Mouse (Mus musculus) heart, adult 18-20 months (tissue): ENCODE results near the gene Tssk6. TPM values are rescaled to one million over a fixed set of nuclear protein-coding genes. Genes with fewer than 3 reads are reported as not detected.
"Not testable (repeated sequence)": the region's sequence is repeated elsewhere in the genome, so short reads cannot be mapped to it uniquely, and the experiment has no call there.

Source experiments
- DNase-seq, 2 experiments: peaks; one replicate each; pipeline ENCODE4 v3.0.0; 2021 to 2022; ENCODE audit warnings: mixed read lengths in 1 of 2
- total RNA-seq, 2 experiments: library from RNA; stranded (reverse); gene quantifications; 2 replicates each; pipeline ENCODE4 v1.2.3; 2021

Gene Tssk6
- total RNA-seq, 2 experiments from 2014 or later: 0.25 TPM; not detected in 1

DNA sequence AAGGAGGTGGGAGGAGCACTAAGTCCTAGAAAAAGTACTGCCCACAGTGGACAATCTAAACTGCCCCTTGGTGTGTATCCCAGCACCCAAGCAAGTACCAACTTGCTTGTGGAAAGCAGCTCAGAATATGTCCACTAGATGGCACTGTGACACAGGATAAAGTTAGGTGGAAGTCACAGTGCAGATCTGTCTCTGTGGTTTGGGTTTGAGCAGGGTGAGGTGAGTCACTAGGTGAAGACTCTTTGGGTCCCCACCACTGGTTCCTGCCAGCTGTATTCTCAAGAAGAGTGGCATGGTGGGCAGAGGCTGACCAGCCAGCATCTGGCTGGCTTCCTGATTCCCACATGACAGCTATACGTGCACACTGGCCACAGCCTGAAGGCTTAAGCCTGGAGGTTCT lies 17.0 kb downstream of the Tssk6 start:
- DNase-seq: peak; percentile 83 to 91

DNA sequence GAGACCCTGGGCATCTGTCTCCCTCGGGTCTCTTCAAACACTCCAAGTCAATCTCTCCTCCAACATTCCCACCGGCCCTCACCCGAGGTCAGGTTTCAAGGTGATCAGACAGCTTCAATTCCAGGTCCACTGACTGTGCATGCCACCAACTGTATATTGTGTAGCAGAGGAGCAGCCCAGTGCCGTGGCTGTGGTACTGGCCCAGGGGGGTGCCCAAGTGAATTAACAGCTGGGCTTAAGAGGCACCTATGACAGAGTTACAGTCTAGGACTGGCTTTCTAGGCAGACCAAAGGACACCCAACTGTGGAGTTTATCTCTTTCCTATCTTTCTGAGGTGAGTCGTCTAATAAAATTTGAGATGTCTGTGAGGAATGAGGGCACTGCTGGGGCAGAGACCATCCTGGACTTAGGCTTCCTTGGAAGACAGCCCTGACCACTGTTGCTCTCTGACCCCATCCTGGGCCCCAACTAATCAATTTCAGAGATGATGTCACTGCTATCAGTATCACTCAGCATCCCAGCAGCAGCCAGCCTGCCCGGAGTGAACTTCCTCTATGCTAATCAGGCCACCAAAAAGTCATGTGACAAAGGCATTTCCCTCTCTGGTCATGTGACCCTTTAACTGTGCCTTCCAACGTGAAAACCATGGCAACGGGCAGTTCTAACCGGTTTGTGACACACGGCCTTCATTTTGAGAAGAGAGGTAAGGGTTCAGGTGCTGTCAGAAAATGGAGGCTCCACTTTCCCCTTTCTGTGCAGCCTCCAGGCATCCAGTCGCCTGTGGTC lies 18.1 kb downstream of the Tssk6 start:
- DNase-seq: peak; percentile 70 to 82

DNA sequence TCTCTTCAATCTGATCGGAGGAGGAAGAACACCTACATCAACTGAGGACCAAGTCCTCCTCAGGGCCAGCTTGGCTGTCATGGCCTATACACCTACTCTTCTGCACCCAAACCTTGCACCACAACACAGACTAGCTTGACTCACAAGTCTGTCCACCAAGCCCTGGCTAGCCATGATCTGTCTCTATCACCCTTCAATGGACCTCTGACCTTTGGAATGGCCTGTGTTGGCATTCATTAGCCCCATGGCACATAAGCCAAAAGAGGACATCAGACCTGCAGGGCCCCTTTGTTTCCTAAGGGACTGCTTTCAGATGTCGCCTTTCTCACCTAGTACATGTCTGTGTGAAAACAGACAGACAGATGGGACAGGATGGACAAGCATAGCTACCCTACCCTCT lies 19.2 kb downstream of the Tssk6 start:
- DNase-seq: no peak

DNA sequence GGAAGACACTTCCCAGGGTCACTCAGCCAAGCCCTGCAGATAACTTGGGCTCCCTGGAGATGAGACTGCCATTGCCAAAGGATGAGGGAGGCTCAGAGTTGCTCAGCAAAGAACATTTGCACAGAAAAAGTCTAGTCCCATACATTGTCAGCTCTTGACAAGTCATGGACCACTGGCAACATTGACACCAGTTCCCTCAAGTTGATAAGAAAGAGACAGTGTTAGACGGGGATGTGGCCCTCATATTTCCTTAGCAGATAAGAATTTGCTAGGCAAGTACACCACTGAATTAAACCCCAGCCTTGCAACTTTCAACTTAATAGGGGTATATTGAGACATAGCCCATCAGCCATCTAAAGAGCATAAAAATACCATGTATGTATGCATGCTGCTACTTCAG lies 22.0 kb downstream of the Tssk6 start:
- DNase-seq: no peak

DNA sequence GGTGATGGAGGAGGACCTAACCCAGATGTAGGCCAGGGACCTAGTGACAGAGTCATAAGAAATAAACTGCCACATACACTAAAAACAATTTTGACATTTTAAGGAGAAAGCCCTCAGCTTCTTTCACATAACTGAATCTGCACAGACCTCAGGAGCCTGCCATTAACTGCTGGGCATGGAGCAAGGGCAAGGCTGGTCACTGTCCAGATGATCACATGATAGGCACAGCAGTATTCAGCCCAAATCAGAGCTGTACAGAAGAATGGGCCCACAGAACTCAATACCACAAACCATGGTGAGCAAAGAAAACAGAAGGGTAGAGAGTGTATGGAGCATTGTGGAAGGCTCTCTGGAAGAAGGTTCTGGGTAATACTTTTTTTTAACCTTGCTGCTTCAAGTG lies 24.9 kb downstream of the Tssk6 start:
- no peak for DNase-seq

DNA sequence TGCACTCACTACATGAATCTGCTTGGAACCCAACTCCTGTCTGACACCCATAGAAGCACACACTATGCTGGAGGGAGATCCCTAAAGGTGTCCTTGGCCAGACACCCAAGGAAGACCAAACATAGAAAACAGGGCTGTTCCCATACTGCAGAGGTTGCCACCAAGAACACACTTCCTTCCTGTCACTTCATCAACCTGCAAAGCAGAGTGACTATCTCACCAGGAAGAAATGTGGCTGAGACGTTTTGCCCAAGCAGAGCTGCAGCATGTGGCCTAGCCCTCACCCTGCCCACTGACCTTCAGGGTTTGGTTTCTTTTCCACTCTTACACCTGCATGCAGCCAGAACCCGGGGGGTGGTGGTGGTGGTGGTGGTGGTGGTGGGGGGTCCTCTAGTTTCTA lies 31.8 kb downstream of the Tssk6 start:
- DNase-seq: no peak

DNA sequence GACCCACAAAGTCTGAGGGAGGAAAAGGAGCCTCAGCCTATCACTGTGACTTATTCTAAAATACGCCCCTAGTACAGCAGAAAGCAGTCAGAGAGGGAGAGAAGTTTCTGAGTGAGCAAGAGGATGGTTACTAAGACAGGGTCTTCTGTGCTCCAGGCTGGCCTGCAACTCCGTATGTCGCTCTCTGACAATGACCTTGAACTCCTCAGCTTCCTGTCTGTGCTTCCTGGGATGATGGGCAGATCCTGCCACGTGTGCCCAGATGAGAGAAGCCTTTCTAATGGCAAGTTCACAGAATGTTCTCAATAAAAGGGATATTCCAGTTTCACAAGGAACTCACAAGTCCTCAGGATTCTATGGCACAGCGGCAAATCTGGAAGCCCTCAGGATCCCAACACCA lies 32.6 kb downstream of the Tssk6 start:
- no peak for DNase-seq

DNA sequence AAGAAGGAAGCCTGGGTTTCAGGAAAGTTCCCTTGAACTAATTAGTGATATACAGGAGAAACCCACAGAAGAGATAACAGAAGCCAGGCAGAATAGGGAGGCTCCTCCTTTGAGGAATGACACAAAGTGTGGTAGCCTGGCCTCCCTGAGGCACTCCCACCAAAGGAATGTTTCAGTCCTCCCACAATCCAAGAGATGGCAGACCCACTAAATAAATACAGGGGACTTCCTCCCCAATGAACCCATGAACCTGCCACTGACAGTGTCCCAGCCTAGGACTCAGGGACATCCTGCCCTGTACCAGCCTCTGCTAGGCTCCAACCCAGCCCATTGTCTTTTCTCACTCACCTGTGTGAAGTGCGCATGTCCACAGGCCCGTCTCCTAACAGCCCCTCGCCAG lies 33.4 kb downstream of the Tssk6 start:
- no peak for DNase-seq

DNA sequence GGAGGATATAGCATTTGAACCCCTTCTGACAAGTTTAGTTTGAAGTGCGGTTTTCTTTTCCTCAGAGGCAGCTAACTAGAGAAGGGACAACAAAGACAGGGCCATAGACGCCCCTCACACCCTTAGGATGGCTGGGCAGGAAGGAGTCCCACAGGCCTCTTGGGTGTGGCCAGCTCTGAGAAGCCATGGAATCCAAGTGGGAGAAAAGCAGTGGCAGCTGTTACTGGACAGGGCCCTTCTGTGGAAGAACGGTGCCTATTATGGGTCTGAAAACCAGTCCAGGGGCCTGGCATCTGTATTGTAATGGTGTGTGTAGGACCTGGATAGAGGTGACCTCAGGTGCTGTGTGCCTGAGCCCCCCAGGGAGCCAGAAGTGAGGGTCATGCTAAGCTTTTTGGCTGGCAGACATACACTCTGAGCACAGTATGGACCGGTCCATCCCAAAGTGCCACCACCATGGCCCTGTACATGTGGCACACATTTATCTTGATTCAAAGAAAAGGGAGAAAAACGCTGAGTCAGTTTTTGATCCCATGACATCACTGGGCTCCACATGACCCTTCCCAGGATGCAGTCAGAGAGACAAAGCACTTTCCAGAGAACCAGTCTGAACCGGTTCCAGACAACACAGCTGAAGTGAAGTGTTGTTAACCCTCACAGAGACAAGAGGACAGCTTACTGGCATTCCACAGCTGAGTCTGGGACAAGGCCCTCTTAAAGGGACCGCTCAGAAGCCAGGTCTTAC lies 34.2 kb downstream of the Tssk6 start:
- DNase-seq: peak; percentile 63 to 67

DNA sequence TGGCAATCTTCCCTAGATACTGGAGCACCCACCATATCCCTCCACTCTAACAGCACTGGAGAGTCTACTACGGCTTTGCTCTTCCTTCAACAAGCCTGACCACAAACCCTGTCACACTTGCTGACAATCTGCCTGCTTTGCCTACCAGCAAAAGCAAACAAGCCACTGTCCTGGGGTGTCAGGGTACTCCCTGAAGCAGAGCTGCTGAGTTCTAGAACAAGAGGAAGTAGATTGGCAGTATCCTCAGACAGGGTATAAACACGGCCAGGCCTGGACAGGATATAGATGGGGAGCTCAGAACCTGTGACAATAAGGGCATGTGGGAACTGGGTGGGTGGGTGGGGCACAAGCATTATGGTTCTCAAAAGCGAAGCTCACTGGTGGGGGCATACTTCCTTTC lies 35.5 kb downstream of the Tssk6 start:
- DNase-seq: no peak

DNA sequence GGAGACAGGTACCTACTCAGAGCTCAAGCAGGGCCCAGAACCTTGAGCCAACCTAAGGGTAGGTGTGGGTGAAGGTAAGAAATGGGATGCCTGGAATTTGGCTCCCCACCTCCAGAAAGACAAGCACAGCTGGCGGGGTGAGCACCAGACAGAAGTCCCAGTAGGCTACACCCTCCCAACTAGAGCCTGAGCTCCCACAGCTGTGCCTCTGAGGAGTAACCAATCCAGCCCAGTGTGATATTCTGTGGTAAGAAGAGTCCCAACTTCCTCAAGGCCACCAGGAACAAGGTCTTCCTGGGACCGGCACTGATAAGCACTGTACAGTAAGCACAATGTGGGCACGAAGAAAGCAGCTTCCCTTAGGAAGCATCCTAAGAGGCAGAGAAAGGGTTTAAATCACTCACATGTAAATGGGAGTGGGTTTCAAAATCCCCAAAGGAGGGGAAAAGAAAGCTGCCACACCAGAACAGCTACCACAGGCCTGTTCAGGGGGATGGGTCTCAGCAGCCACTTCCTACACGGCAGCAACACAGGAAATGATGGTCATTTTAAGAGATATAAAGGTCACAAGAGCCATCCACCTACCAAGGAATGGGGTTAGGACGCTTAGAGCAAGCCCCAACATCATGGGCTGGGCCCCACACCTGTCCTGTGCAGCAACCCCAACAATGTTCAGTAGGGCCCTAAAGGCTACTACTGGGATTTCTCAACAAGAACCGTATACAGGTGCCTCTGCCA lies 36.4 kb downstream of the Tssk6 start:
- DNase-seq: peak in 1 of 2 experiments; percentile 12

DNA sequence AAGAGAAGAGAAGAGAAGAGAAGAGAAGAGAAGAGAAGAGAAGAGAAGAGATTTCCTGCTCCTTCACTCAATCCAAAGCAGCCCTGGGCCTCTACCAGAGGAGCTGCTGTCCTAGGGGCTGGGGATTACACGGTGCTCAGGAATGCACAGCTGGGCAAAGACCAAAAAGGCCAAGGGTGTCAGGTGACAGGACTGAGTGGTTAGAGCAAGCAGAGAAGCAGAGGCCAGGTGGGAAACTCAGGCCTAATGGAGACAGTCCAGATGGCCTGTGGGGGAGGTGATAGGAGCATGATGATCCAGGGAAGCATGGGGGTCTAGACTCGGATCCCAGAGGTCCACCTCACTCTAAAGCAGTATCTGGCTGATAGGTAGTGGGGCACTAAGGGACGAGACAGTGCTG lies 37.6 kb downstream of the Tssk6 start:
- DNase-seq: peak in 1 of 2 experiments; percentile 26

DNA sequence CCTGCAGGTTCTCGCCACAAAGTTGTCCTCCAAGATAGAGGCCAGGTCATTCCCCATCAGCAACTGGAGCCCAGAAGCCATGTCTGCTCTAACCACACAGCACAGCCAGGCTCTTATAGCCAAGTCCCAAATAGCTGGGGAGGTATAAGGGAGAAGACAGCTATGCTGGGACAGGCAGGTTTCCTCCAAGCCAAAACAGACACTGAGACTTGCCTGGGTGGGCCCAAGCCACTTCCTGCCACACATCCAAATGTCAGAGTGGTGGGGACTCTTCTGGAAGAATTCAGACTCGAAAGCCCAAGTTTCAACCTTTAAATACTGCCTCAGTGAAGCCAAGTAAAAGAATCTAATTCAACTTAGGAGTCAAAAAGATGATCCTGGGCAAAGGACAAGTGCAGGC lies 38.4 kb downstream of the Tssk6 start:
- DNase-seq: no peak

DNA sequence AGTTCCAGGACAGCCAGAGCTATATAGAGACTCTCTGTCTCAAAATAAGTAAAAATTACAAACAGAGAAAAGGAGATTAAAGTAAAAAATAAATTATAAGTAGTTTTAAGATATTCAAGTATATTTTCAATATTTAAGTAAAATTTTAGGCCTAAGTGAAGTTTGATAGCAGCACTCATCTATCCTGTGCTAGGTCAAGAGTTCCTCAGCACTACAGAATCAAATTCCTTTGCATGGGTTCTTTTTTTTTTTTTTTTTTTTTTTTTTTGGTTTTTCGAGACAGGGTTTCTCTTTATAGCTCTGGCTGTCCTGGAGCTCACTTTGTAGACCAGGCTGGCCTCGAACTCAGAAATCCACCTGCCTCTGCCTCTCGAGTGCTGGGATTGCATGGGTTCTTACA lies 40.5 kb downstream of the Tssk6 start:
- not testable (repeated sequence) for DNase-seq

DNA sequence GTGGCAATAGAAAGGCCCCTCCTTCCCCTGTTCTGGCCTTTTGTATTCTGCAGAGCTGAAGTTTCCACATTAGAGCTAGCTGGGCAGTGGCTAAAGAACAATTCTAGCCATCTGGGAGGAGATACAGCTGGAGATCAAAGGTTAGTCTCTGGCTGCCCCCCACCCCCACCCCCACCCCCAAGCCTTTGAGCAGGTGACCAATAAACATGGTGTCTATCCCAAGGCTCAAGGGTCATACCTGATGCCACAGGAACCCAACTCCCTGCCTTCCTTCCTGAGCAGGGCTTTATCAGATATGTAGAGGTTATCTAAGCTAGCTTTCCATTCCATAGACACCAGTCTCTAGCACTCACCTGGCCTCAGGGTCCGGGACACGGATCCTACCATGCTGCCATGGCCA lies 48.3 kb downstream of the Tssk6 start:
- DNase-seq: no peak

Other genes with a start within 250 kb of the Tssk6 start
- gene Zfp964, start 247.7 kb upstream of the Tssk6 start, total RNA-seq: 1 to 10 TPM; 1.2 to 1.4 TPM
- 10 to 100 TPM; 13.3 to 16.4 TPM for gene Zfp869, start 191.5 kb upstream of the Tssk6 start, total RNA-seq
- gene Zfp963, start 152.2 kb upstream of the Tssk6 start, total RNA-seq: 1 to 10 TPM; 2.9 to 3.0 TPM
- gene Gm20422, start 127.3 kb upstream of the Tssk6 start, total RNA-seq: 1 to 10 TPM; 1.7 to 4.0 TPM
- gene Atp13a1, start 111.0 kb upstream of the Tssk6 start, total RNA-seq: 10 to 100 TPM; 12.5 to 12.9 TPM
- gene Zfp866, start 111.0 kb upstream of the Tssk6 start, total RNA-seq: 10 to 100 TPM; 15.1 to 17.6 TPM
- gene Gmip, start 93.5 kb upstream of the Tssk6 start, total RNA-seq: 1 to 10 TPM; 4.2 to 7.4 TPM
- under 1 TPM; 0.12 to 0.33 TPM for gene Lpar2, start 79.8 kb upstream of the Tssk6 start, total RNA-seq
- gene Pbx4, start 69.7 kb upstream of the Tssk6 start, total RNA-seq: not detected
- 1 to 10 TPM; 1.2 to 1.4 TPM for gene Cilp2, start 14.5 kb upstream of the Tssk6 start, total RNA-seq
- 100 to 1,000 TPM; 455 to 494 TPM for gene Ndufa13, start 374 bp downstream of the Tssk6 start, total RNA-seq
- 10 to 100 TPM; 13.7 to 14.2 TPM for gene Yjefn3, start 528 bp downstream of the Tssk6 start, total RNA-seq
- gene Gatad2a, start 94.2 kb downstream of the Tssk6 start, total RNA-seq: 10 to 100 TPM; 30.6 to 32.7 TPM
- gene Mau2, start 140.6 kb downstream of the Tssk6 start, total RNA-seq: 10 to 100 TPM; 30.7 to 32.2 TPM
- 10 to 100 TPM; 15.8 to 17.6 TPM for gene Sugp1, start 140.6 kb downstream of the Tssk6 start, total RNA-seq
- gene Tm6sf2, start 170.7 kb downstream of the Tssk6 start, total RNA-seq: 1 to 10 TPM in 1 of 2 experiments, under 1 TPM in 1; 0.52 to 1.4 TPM
- under 1 TPM in 1 of 2 experiments, not detected in 1; 0.08 TPM for gene Hapln4, start 181.3 kb downstream of the Tssk6 start, total RNA-seq
- gene Ncan, start 218.7 kb downstream of the Tssk6 start, total RNA-seq: under 1 TPM in 1 of 2 experiments, not detected in 1; 0.03 TPM
- 1 to 10 TPM; 7.5 to 7.9 TPM for gene Nr2c2ap, start 229.1 kb downstream of the Tssk6 start, total RNA-seq
- gene Rfxank, start 237.0 kb downstream of the Tssk6 start, total RNA-seq: 10 to 100 TPM; 19.8 to 19.9 TPM
- 10 to 100 TPM; 17.6 to 28.5 TPM for gene Borcs8, start 237.3 kb downstream of the Tssk6 start, total RNA-seq
- gene Mef2b, start 237.5 kb downstream of the Tssk6 start, total RNA-seq: under 1 TPM in 1 of 2 experiments, not detected in 1; 0.31 TPM